Mouse (Mus musculus) megakaryocyte, embryonic 14.5 days (primary cell): Measurements from ENCODE around the gene Angptl2. TPM values are rescaled to one million over a fixed set of nuclear protein-coding genes. Genes with fewer than 3 reads are reported as not detected.

Experiments
- H3K27me3 ChIP-seq: replicated peaks from 2 replicates; pipeline ENCODE3; 2012; ENCODE audit warnings: inconsistent platforms
- H3K36me3 ChIP-seq: replicated peaks from 2 replicates; pipeline ENCODE3; 2012; ENCODE audit warnings: low read length, inconsistent platforms, mixed read lengths
- H3K4me1 ChIP-seq: 2 replicates; pipeline ENCODE4 v1.6.1; 2012; ENCODE audit warnings: inconsistent platforms
- H3K4me3 ChIP-seq: replicated peaks from 2 replicates; pipeline ENCODE3; 2012; ENCODE audit warnings: moderate library complexity, mild to moderate bottlenecking, inconsistent platforms
- H3K9me3 ChIP-seq: 2 replicates; pipeline ENCODE4 v1.6.1; 2012; ENCODE audit warnings: inconsistent platforms
- FLI1 ChIP-seq: IDR thresholded peaks from 2 replicates; pipeline ENCODE4 v1.6.1; 2012; ENCODE audit warnings: low read length, inconsistent platforms, mixed read lengths
- GATA1 ChIP-seq: IDR thresholded peaks from 3 replicates; pipeline ENCODE4 v1.6.1; 2012; ENCODE audit warnings: mixed read lengths, low read length, inconsistent platforms, borderline replicate concordance
- polyA plus RNA-seq: library from polyadenylated mRNA; stranded (reverse); fragments of >175 nt; gene quantifications from 2 replicates; pipeline ENCODE4 v1.2.3, GENCODE M21; 2012; ENCODE audit warnings: low replicate concordance; ENCODE audit not compliant: insufficient read depth

The Angptl2 gene
- polyA plus RNA-seq, 1 experiment = 0.28 TPM

GRCm38 (mm10) chr2:33218903-33219625, 3.2 kb downstream of the Angptl2 start:
- H3K4me3 ChIP-seq = no peak overlapping the region
- no peak for TF ChIP-seq GATA1
- TF ChIP-seq FLI1 = no peak
- peaks cover 64% of the 10 kb centered on the region for H3K4me1 ChIP-seq
- no peaks in the 10 kb centered on the region for H3K36me3 ChIP-seq
- peaks cover 84% of the 10 kb centered on the region for H3K27me3 ChIP-seq
- no peaks in the 10 kb centered on the region for H3K9me3 ChIP-seq

GRCm38 (mm10) chr2:33219637-33220036, 3.8 kb downstream of the Angptl2 start:
- Histone ChIP-seq H3K27me3 (peaks cover 84% of the 10 kb centered on the region), H3K4me3 (no peak overlapping the region), H3K9me3 (no peaks in the 10 kb centered on the region), H3K4me1 (peaks cover 64% of the 10 kb centered on the region), H3K36me3 (no peaks in the 10 kb centered on the region)
- TF ChIP-seq FLI1 = no peak
- TF ChIP-seq GATA1 = no peak

- Histone ChIP-seq H3K36me3 (no peaks in the 10 kb centered on the region), H3K4me3 (no peak overlapping the region), H3K27me3 (peaks cover 86% of the 10 kb centered on the region), H3K9me3 (no peaks in the 10 kb centered on the region), H3K4me1 (peaks cover 61% of the 10 kb centered on the region)
- no peak for TF ChIP-seq FLI1
- no peak for TF ChIP-seq GATA1
These were observed 4.4 kb downstream of the Angptl2 start for GRCm38 (mm10) chr2:33220246-33220645.

- no peaks in the 10 kb centered on the region for H3K36me3 ChIP-seq
- H3K9me3 ChIP-seq = no peaks in the 10 kb centered on the region
- H3K4me1 ChIP-seq = peaks cover 55% of the 10 kb centered on the region
- peaks cover 83% of the 10 kb centered on the region for H3K27me3 ChIP-seq
- TF ChIP-seq FLI1 (no peak), GATA1 (no peak)
- no peak overlapping the region for H3K4me3 ChIP-seq
These were observed 4.9 kb downstream of the Angptl2 start for GRCm38 (mm10) chr2:33220674-33221338.

GRCm38 (mm10) chr2:33221339-33221900, 5.6 kb downstream of the Angptl2 start:
- H3K27me3 ChIP-seq = peaks cover 80% of the 10 kb centered on the region
- peak overlapping the region; percentile 54 for H3K4me3 ChIP-seq
- no peaks in the 10 kb centered on the region for H3K9me3 ChIP-seq
- TF ChIP-seq FLI1 = no peak
- no peak for TF ChIP-seq GATA1
- H3K4me1 ChIP-seq = peaks cover 49% of the 10 kb centered on the region
- H3K36me3 ChIP-seq = no peaks in the 10 kb centered on the region

- H3K4me1 ChIP-seq = peaks cover 42% of the 10 kb centered on the region
- no peak for TF ChIP-seq FLI1
- no peak for TF ChIP-seq GATA1
- peaks cover 77% of the 10 kb centered on the region for H3K27me3 ChIP-seq
- H3K36me3 ChIP-seq = no peaks in the 10 kb centered on the region
- no peaks in the 10 kb centered on the region for H3K9me3 ChIP-seq
- H3K4me3 ChIP-seq = no peak overlapping the region
These were observed 6.6 kb downstream of the Angptl2 start for GRCm38 (mm10) chr2:33222480-33222879.

- TF ChIP-seq FLI1 = no peak
- Histone ChIP-seq H3K9me3 (no peaks in the 10 kb centered on the region), H3K36me3 (no peaks in the 10 kb centered on the region), H3K4me3 (no peak overlapping the region), H3K4me1 (peaks cover 40% of the 10 kb centered on the region), H3K27me3 (peaks cover 74% of the 10 kb centered on the region)
These were observed 7.9 kb downstream of the Angptl2 start for GRCm38 (mm10) chr2:33223656-33224358.

- Histone ChIP-seq H3K4me1 (peaks cover 21% of the 10 kb centered on the region), H3K4me3 (no peak overlapping the region), H3K27me3 (peaks cover 72% of the 10 kb centered on the region), H3K36me3 (no peaks in the 10 kb centered on the region), H3K9me3 (no peaks in the 10 kb centered on the region)
- TF ChIP-seq GATA1 (no peak), FLI1 (no peak)
These were observed 10.1 kb downstream of the Angptl2 start for GRCm38 (mm10) chr2:33225921-33226320.

- Histone ChIP-seq H3K27me3 (peaks cover 64% of the 10 kb centered on the region), H3K4me1 (peaks cover 12% of the 10 kb centered on the region), H3K4me3 (no peak overlapping the region), H3K9me3 (no peaks in the 10 kb centered on the region), H3K36me3 (no peaks in the 10 kb centered on the region)
- TF ChIP-seq FLI1 (no peak), GATA1 (no peak)
These were observed 12.2 kb downstream of the Angptl2 start for GRCm38 (mm10) chr2:33228077-33228476.

- Histone ChIP-seq H3K9me3 (no peaks in the 10 kb centered on the region), H3K36me3 (no peaks in the 10 kb centered on the region), H3K4me3 (no peak overlapping the region), H3K27me3 (peaks cover 64% of the 10 kb centered on the region), H3K4me1 (peaks cover 12% of the 10 kb centered on the region)
- no peak for TF ChIP-seq FLI1
- no peak for TF ChIP-seq GATA1
These were observed 12.7 kb downstream of the Angptl2 start for GRCm38 (mm10) chr2:33228551-33228950.
